Mouse (Mus musculus) limb, embryonic 12.5 days (tissue): ENCODE results near the gene Wdr74. TPM values are rescaled to one million over a fixed set of nuclear protein-coding genes. Genes with fewer than 3 reads are reported as not detected.
A peak's percentile ranks its signal among the peaks of the same experiment; 100 is the strongest.

Experiments used
- ATAC-seq: fragments of 200-750 bp; cut with Nextera tagmentation; 2 replicates; pipeline ENCODE4 v1.8.0; 2017; ENCODE audit warnings: low read depth, moderate TSS enrichment; ENCODE audit not compliant: insufficient number of reproducible peaks, insufficient read depth, low FRiP score, low TSS enrichment
- H3K27ac ChIP-seq: fragments of 300-500 bp; sonication (generic); 2 replicates; pipeline ENCODE4 v1.5.1; 2016; ENCODE audit warnings: mild to moderate bottlenecking, moderate library complexity
- H3K27me3 ChIP-seq: fragments of 300-500 bp; sonication (generic); 2 replicates; pipeline ENCODE4 v1.6.1; 2016; ENCODE audit warnings: mild to moderate bottlenecking, moderate library complexity
- H3K36me3 ChIP-seq: fragments of 300-500 bp; sonication (generic); 2 replicates; pipeline ENCODE4 v1.6.1; 2016; ENCODE audit warnings: mild to moderate bottlenecking, moderate library complexity
- H3K4me1 ChIP-seq: fragments of 300-500 bp; sonication (generic); replicated peaks from 2 replicates; pipeline ENCODE4 v1.6.1; 2016
- H3K4me2 ChIP-seq: fragments of 300-500 bp; sonication (generic); 2 replicates; pipeline ENCODE4 v1.6.1; 2016; ENCODE audit warnings: mild to moderate bottlenecking, moderate library complexity
- H3K4me3 ChIP-seq: fragments of 300-500 bp; sonication (generic); replicated peaks from 2 replicates; pipeline ENCODE4 v1.5.1; 2016; ENCODE audit warnings: mild to moderate bottlenecking
- H3K9ac ChIP-seq: fragments of 300-500 bp; sonication (generic); replicated peaks from 2 replicates; pipeline ENCODE4 v1.6.1; 2016; ENCODE audit warnings: mild to moderate bottlenecking, moderate library complexity
- H3K9me3 ChIP-seq: fragments of 300-500 bp; sonication (generic); 2 replicates; pipeline ENCODE4 v1.6.1; 2016; ENCODE audit warnings: mild to moderate bottlenecking, moderate library complexity
- WGBS: fragments of 180-500 bp; shearing (Covaris S2); methylation state at CpG from one replicate; pipeline ENCODE4 v1.1.7; 2016; 5-methylcytosine and 5-hydroxymethylcytosine counted together
- polyA plus RNA-seq: library from polyadenylated mRNA; unstranded; fragments of >200 nt; fragmentation: Nextera tagmentation; extraction: Ambion mirVana; gene quantifications from 2 replicates; pipeline ENCODE4 v1.2.1, GENCODE M21; 2016

The Wdr74 gene
- polyA plus RNA-seq, 1 experiment from 2014 or later: 96.6 TPM

GRCm38 (mm10) chr19:8755652-8756051 lies 20.0 kb downstream of the Wdr74 start:
- no peak for ATAC-seq
- Histone ChIP-seq H3K9me3 (no peaks in the 10 kb centered on the region), H3K4me3 (peak overlapping the region; percentile 97; the same call in 1 of the 2 replicates), H3K4me2 (peak overlapping the region; percentile 81), H3K9ac (no peak overlapping the region), H3K27ac (no peak overlapping the region), H3K27me3 (no peaks in the 10 kb centered on the region), H3K4me1 (peaks cover 16% of the 10 kb centered on the region), H3K36me3 (peaks cover 51% of the 10 kb centered on the region)
- WGBS: 82% methylated on average over 3 of the region's 3 CpGs

DNA sequence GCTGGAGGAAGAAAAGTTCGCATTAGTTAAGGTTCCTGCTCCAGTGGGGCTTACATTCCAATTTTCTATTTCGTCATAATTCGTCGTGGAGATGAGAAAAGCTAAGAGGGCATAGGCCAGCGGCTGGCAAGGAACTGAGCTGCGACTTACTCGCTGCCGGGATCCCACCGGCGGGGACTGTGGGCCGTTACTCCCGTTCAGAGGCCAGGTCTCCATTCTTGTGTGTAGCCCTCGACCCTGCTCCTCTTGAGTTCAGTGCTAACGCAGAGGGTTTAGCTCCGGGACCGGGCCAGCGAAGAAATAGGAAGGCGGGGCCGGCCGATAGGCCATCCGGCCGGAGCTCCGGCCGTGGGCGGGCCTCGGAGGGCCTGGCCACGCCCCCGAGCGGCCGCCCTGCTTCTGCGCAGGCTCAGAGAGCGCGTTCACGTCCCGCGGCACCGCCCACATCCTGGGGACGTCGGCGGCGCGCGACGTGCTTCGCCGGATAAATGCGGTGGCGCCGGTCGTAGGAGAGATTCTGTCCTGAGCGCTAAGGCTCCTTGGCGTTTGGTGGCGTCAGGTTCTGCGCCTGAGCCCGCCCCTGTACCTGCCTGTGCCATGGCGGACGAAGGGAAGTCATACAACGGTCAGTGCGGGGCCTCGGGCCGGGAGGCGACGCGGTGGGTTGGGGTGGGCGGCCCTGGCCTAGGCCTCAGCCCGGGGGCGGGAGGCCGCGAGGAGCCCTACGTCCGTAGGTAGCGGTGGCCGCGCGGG lies 21.2 kb downstream of the Wdr74 start, which contains the start of gene Nxf1:
Nxf1 (plus strand) TSS at position 439 of the 753 bp plus-strand sequence.
- Histone ChIP-seq H3K4me2 (peak within 1 kb of the TSS; percentile 81), H3K9me3 (no peaks in the 10 kb centered on the region), H3K27ac (peak within 1 kb of the TSS; percentile 95), H3K27me3 (no peaks in the 10 kb centered on the region), H3K4me3 (peak within 1 kb of the TSS; percentile 97), H3K9ac (peak within 1 kb of the TSS; percentile 96), H3K4me1 (peaks cover 16% of the 10 kb centered on the region), H3K36me3 (peaks cover 46% of the 10 kb centered on the region)
- ATAC-seq: peak; percentile 88
- WGBS: under 1% methylated on average over 73 of the region's 75 CpGs

GRCm38 (mm10) chr19:8757471-8757998 lies 21.9 kb downstream of the Wdr74 start:
- 6% methylated on average over 14 of the region's 14 CpGs for WGBS
- peaks cover 16% of the 10 kb centered on the region for H3K4me1 ChIP-seq
- peaks cover 46% of the 10 kb centered on the region for H3K36me3 ChIP-seq
- peak overlapping the region; percentile 95 for H3K27ac ChIP-seq
- peak overlapping the region; percentile 81 for H3K4me2 ChIP-seq
- H3K4me3 ChIP-seq: peak overlapping the region; percentile 97
- ATAC-seq: no peak
- no peaks in the 10 kb centered on the region for H3K27me3 ChIP-seq
- H3K9ac ChIP-seq: peak overlapping the region; percentile 96
- no peaks in the 10 kb centered on the region for H3K9me3 ChIP-seq

DNA sequence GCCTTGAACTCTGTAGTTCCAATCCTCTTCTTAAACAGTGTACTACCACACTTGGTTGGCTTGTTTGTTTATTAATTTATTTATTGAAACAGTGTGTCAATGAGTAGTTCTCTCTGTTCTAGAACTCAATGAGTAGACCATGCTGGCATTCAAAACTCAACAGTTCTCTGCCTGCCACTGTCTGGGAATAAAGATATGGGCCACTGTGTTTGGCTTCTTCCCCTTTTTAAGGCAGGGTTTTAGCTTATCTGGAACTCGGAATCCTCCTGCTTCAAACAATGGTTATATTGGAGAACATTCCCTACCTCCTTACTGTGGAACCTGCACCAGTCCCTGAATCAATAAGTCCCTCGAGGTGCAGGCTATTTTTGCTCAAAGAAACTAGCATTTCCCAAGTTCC lies 23.3 kb downstream of the Wdr74 start:
- H3K9ac ChIP-seq: no peak overlapping the region
- H3K4me2 ChIP-seq: peak overlapping the region; percentile 81; the same call in 1 of the 2 replicates
- H3K9me3 ChIP-seq: no peaks in the 10 kb centered on the region
- WGBS: 84% methylated on average over 2 of the region's 2 CpGs
- H3K4me3 ChIP-seq: no peak overlapping the region
- H3K27me3 ChIP-seq: no peaks in the 10 kb centered on the region
- no peak for ATAC-seq
- peaks cover 47% of the 10 kb centered on the region for H3K36me3 ChIP-seq
- H3K27ac ChIP-seq: no peak overlapping the region
- peaks cover 16% of the 10 kb centered on the region for H3K4me1 ChIP-seq

- H3K36me3 ChIP-seq: peaks cover 50% of the 10 kb centered on the region
Measured at GRCm38 (mm10) chr19:8760757-8761156, 25.1 kb downstream of the Wdr74 start.

DNA sequence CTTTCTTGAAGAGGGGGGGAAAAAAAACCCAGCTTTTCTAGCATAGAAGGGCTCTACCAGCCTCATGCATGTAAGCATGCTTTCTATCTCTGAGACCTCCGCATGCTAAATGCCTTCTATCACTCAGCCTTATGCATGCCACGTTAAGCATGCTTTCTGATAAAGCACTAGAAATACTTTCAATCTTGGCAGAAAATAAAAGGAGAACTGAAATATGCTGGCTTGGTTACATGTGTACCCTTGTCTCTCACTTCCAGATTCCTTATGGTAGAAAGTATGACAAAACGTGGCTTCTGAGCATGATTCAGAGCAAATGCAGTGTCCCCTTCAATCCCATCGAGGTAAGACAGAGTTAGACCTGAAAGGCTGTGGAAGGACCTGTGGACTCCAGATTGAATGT lies 27.6 kb downstream of the Wdr74 start:
- Histone ChIP-seq H3K27me3 (no peaks in the 10 kb centered on the region), H3K4me2 (no peak overlapping the region), H3K4me1 (peaks cover 4% of the 10 kb centered on the region), H3K27ac (no peak overlapping the region), H3K36me3 (peaks cover 73% of the 10 kb centered on the region), H3K4me3 (no peak overlapping the region), H3K9me3 (peaks cover 11% of the 10 kb centered on the region; the same call in 1 of the 2 replicates), H3K9ac (no peak overlapping the region)
- ATAC-seq: no peak
- WGBS: 90% methylated on average over 4 of the region's 4 CpGs

More at GRCm38 (mm10) chr19:8760757-8761156, 25.1 kb downstream of the Wdr74 start:
- peaks cover 10% of the 10 kb centered on the region; the same call in 1 of the 2 replicates for H3K9me3 ChIP-seq
- H3K27me3 ChIP-seq: no peaks in the 10 kb centered on the region
- H3K4me2 ChIP-seq: no peak overlapping the region
- no peak for ATAC-seq
- no peak overlapping the region for H3K9ac ChIP-seq
- H3K4me3 ChIP-seq: no peak overlapping the region
- H3K4me1 ChIP-seq: peaks cover 12% of the 10 kb centered on the region
- no peak overlapping the region for H3K27ac ChIP-seq
- 94% methylated on average over 2 of the region's 2 CpGs for WGBS

DNA sequence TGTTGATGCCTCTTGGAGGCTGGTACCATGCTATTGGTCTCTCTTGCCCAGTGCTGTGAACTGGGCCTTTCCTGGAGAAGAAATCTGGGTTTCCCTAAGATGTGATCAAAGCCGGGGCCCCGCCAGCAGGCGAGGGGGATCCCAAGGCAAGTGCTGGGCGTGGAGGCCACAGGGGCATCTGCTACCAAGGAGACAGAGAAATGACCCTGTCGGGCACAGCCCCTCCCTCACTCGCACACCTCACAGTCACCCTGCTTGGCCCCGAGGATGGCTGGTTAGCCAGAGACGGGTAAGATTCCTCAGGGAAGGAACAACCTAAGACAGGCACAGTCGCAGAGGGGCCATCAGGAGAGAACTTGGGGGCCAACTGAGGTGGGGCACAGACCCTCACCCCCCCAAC lies 29.9 kb downstream of the Wdr74 start:
- H3K4me3 ChIP-seq: no peak overlapping the region
- 95% methylated on average over 9 of the region's 9 CpGs for WGBS
- no peak overlapping the region for H3K9ac ChIP-seq
- 0 out of 2 replicates have a peak, but pooled peaks have one; percentile 20 for ATAC-seq
- H3K9me3 ChIP-seq: peaks cover 11% of the 10 kb centered on the region; the same call in 1 of the 2 replicates
- peaks cover 94% of the 10 kb centered on the region for H3K36me3 ChIP-seq
- no peak overlapping the region for H3K27ac ChIP-seq
- no peak overlapping the region for H3K4me2 ChIP-seq
- no peaks in the 10 kb centered on the region for H3K27me3 ChIP-seq
- peaks cover 4% of the 10 kb centered on the region for H3K4me1 ChIP-seq

DNA sequence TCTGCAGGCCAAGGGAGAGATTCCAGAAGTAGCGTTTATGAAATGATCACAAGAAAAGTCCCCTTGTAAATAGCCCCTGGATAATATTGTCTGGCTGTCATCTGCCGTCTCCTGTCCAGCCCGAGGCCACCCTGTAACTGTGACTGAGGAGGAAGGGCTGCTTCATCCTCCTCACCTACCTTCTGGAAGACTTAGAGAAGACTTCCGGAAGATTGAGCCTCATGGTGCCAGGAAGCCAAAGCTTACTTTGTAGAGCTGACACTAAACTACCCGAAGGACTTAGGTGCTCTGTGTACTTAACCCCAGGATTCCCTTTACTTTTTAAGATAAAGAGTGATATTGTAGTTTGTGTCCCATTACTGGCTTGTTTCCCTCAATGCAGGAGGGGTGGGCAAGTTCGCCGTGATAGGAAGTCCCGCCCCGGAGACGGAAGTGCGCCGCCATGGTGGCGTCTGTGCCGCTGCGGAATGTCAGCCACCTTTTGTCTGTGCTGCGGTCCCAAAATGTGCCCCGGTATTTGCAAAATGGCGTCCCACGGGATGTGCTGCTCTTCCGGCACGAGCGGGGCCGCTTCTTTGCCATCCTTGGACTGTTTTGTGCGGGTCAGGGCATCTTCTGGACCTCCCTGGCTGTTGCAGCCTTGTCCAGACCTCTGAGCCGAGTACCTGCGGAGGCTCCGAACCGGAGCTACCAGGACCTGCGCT lies 35.1 kb downstream of the Wdr74 start, which contains the start of gene Tmem223:
Tmem223 (plus strand) TSS at position 430 of the 704 bp plus-strand sequence.
- Histone ChIP-seq H3K4me1 (peaks cover 30% of the 10 kb centered on the region), H3K4me2 (peak within 1 kb of the TSS; percentile 69), H3K9ac (peak within 1 kb of the TSS; percentile 90), H3K36me3 (peaks cover 75% of the 10 kb centered on the region), H3K27ac (peak within 1 kb of the TSS; percentile 91), H3K9me3 (0 out of 2 replicates have a peak, but pooled peaks cover under 1% of the 10 kb centered on the region), H3K27me3 (no peaks in the 10 kb centered on the region), H3K4me3 (peak within 1 kb of the TSS; percentile 70)
- WGBS: 24% methylated on average over 29 of the region's 29 CpGs
- ATAC-seq: 0 out of 2 replicates have a peak, but pooled peaks have one; percentile 2

DNA sequence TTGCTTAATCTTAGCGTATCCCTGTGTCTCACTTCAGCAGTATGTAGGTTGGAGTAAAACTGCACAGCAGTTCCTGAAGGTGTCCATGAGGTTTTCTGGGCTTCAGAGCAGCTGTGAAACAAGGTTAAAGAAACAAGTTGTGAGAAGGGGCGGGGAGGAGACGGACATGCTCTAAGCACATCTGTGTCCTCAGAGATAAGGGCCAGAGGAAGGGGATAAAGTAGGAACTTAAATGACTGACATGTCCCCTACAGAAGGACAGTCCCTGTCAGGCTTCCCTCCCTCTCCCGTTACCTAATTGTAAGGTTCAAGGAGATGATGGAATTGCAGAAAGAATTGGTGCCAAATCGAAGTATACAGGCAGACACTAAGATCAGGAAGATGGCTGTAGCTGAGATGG lies 37.4 kb downstream of the Wdr74 start:
- no peaks in the 10 kb centered on the region for H3K9me3 ChIP-seq
- peaks cover 32% of the 10 kb centered on the region for H3K4me1 ChIP-seq
- 0 out of 2 replicates have a peak overlapping the region, but pooled peaks have one; percentile 99 for H3K27ac ChIP-seq
- H3K9ac ChIP-seq: peak overlapping the region; percentile 93; the same call in 1 of the 2 replicates
- WGBS: 87% methylated on average over 5 of the region's 5 CpGs
- ATAC-seq: no peak
- peaks cover 57% of the 10 kb centered on the region for H3K36me3 ChIP-seq
- peak overlapping the region; percentile 94 for H3K4me2 ChIP-seq
- H3K4me3 ChIP-seq: peak overlapping the region; percentile 75
- H3K27me3 ChIP-seq: no peaks in the 10 kb centered on the region

GRCm38 (mm10) chr19:8773409-8773808 lies 37.8 kb downstream of the Wdr74 start:
- no peak for ATAC-seq
- no peaks in the 10 kb centered on the region for H3K9me3 ChIP-seq

More at GRCm38 (mm10) chr19:8773409-8773808, 37.8 kb downstream of the Wdr74 start:
- Histone ChIP-seq H3K27ac (peak overlapping the region; percentile 99), H3K4me2 (peak overlapping the region; percentile 94), H3K4me3 (peak overlapping the region; percentile 75), H3K36me3 (peaks cover 57% of the 10 kb centered on the region), H3K4me1 (peaks cover 32% of the 10 kb centered on the region), H3K27me3 (no peaks in the 10 kb centered on the region), H3K9ac (peak overlapping the region; percentile 93)
- WGBS: 56% methylated on average over 6 of the region's 6 CpGs
